Mouse (Mus musculus): ENCODE measurements at regions not wholly inside any gene's neighbourhood (a gene's known extent, or its start where the extent isn't known, plus 50 kb on each side); places are given as distances from the start of the nearest gene placed in this dataset.

- DNase-seq (ENCODE audit: low spot score in 2 of 2) = no peak
- intact Hi-C loops (cut with DNase I) = no loop called here
These were observed 135.8 kb downstream of the Vegfa start for GRCm38 (mm10) chr17:45896142-45896921.

GRCm38 (mm10) chr17:45894166-45894565 lies 138.0 kb downstream of the Vegfa start:
- intact Hi-C loops (cut with DNase I) = no loop called here

GRCm38 (mm10) chr17:45893698-45894097 lies 138.5 kb downstream of the Vegfa start:
- intact Hi-C loops (cut with DNase I) = no loop called here
- peak; percentile 39 to 87 for DNase-seq (ENCODE audit: low spot score in 2 of 2)

More at GRCm38 (mm10) chr17:45894166-45894565, 138.0 kb downstream of the Vegfa start:
- DNase-seq (ENCODE audit: low spot score in 2 of 2) = no peak

- no peak for DNase-seq (ENCODE audit: low spot score in 2 of 2)
- intact Hi-C loops (cut with DNase I) = no loop called here
These were observed 139.1 kb downstream of the Vegfa start for GRCm38 (mm10) chr17:45893094-45893493.

- intact Hi-C loops (cut with DNase I) = no loop called here
These were observed 142.7 kb downstream of the Vegfa start for GRCm38 (mm10) chr17:45889451-45889850.

GRCm38 (mm10) chr17:45889051-45889450 lies 143.1 kb downstream of the Vegfa start:
- intact Hi-C loops (cut with DNase I) = no loop called here
- DNase-seq (ENCODE audit: low spot score in 2 of 2) = no peak

More at GRCm38 (mm10) chr17:45889451-45889850, 142.7 kb downstream of the Vegfa start:
- DNase-seq (ENCODE audit: low spot score in 2 of 2) = no peak

- no peak for DNase-seq (ENCODE audit: low spot score in 2 of 2)
- intact Hi-C loops (cut with DNase I) = no loop called here
These were observed 145.6 kb downstream of the Vegfa start for GRCm38 (mm10) chr17:45886420-45887049.

- no peak for DNase-seq (ENCODE audit: low spot score in 2 of 2)
- intact Hi-C loops (cut with DNase I) = no loop called here
These were observed 146.5 kb downstream of the Vegfa start for GRCm38 (mm10) chr17:45885461-45886336.

GRCm38 (mm10) chr17:45884021-45884722 lies 148.0 kb downstream of the Vegfa start:
- intact Hi-C loops (cut with DNase I) = no loop called here
- no peak for DNase-seq (ENCODE audit: low spot score in 2 of 2)

GRCm38 (mm10) chr17:45882682-45883081 lies 149.0 kb upstream of the 1600014C23Rik start:
- no peak for DNase-seq (ENCODE audit: low spot score in 2 of 2)
- intact Hi-C loops (cut with DNase I) = no loop called here

- intact Hi-C loops (cut with DNase I) = no loop called here
- DNase-seq (ENCODE audit: low spot score in 2 of 2) = no peak
These were observed 147.6 kb upstream of the 1600014C23Rik start for GRCm38 (mm10) chr17:45881284-45881683.

- no peak for DNase-seq (ENCODE audit: low spot score in 2 of 2)
- intact Hi-C loops (cut with DNase I) = no loop called here
These were observed 147.1 kb upstream of the 1600014C23Rik start for GRCm38 (mm10) chr17:45880761-45881160.

GRCm38 (mm10) chr17:45879478-45880250 lies 146.0 kb upstream of the 1600014C23Rik start:
- DNase-seq (ENCODE audit: low spot score in 2 of 2) = no peak
- intact Hi-C loops (cut with DNase I) = no loop called here

GRCm38 (mm10) chr17:45878394-45878793 lies 144.8 kb upstream of the 1600014C23Rik start:
- no peak for DNase-seq (ENCODE audit: low spot score in 2 of 2)
- intact Hi-C loops (cut with DNase I) = no loop called here

- intact Hi-C loops (cut with DNase I) = no loop called here
- no peak for DNase-seq (ENCODE audit: low spot score in 2 of 2)
These were observed 141.7 kb upstream of the 1600014C23Rik start for GRCm38 (mm10) chr17:45875325-45875724.

- no peak for DNase-seq (ENCODE audit: low spot score in 2 of 2)
- intact Hi-C loops (cut with DNase I) = no loop called here
These were observed 140.4 kb upstream of the 1600014C23Rik start for GRCm38 (mm10) chr17:45873996-45874395.

- peak in 1 of 2 experiments; percentile 33 for DNase-seq (ENCODE audit: low spot score in 2 of 2)
- intact Hi-C loops (cut with DNase I) = no loop called here
These were observed 139.7 kb upstream of the 1600014C23Rik start for GRCm38 (mm10) chr17:45873200-45873955.
